Mouse (Mus musculus) lung, embryonic 15.5 days (tissue): Measurements from ENCODE around the gene Ahsa1. TPM values are rescaled to one million over a fixed set of nuclear protein-coding genes. Genes with fewer than 3 reads are reported as not detected.

Experiments
- ATAC-seq: fragments of 200-750 bp; cut with Nextera tagmentation; 2 replicates; pipeline ENCODE4 v1.8.0; 2017; ENCODE audit warnings: moderate number of reproducible peaks, borderline replicate concordance; ENCODE audit not compliant: low FRiP score, low TSS enrichment; ENCODE audit errors: extremely low read depth
- H3K27ac ChIP-seq: fragments of 300-500 bp; sonication (generic); 2 replicates; pipeline ENCODE4 v1.5.1; 2015; ENCODE audit warnings: moderate library complexity, mild to moderate bottlenecking, inconsistent platforms
- H3K27me3 ChIP-seq: fragments of 300-500 bp; sonication (generic); 2 replicates; pipeline ENCODE4 v1.6.1; 2015; ENCODE audit warnings: inconsistent platforms
- H3K36me3 ChIP-seq: fragments of 300-500 bp; sonication (generic); 2 replicates; pipeline ENCODE4 v1.6.1; 2015; ENCODE audit warnings: inconsistent platforms
- H3K4me1 ChIP-seq: fragments of 300-500 bp; sonication (generic); 2 replicates; pipeline ENCODE4 v1.6.1; 2015; ENCODE audit warnings: inconsistent platforms
- H3K4me2 ChIP-seq: fragments of 300-500 bp; sonication (generic); 2 replicates; pipeline ENCODE4 v1.6.1; 2015; ENCODE audit warnings: inconsistent platforms, mild to moderate bottlenecking, moderate library complexity
- H3K4me3 ChIP-seq: fragments of 300-500 bp; sonication (generic); 2 replicates; pipeline ENCODE4 v1.5.1; 2015; ENCODE audit warnings: mild to moderate bottlenecking, inconsistent platforms
- H3K9ac ChIP-seq: fragments of 300-500 bp; sonication (generic); 2 replicates; pipeline ENCODE4 v1.6.1; 2015; ENCODE audit warnings: inconsistent platforms
- H3K9me3 ChIP-seq: fragments of 300-500 bp; sonication (generic); 2 replicates; pipeline ENCODE4 v1.6.1; 2016; ENCODE audit warnings: inconsistent platforms
- WGBS: fragments of 180-500 bp; shearing (Covaris S2); methylation state at CpG from one replicate; pipeline ENCODE4 v1.1.7; 2015; 5-methylcytosine and 5-hydroxymethylcytosine counted together
- polyA plus RNA-seq: library from polyadenylated mRNA; unstranded; fragments of >200 nt; fragmentation: Nextera tagmentation; extraction: Ambion mirVana; gene quantifications from 2 replicates; pipeline ENCODE4 v1.2.1, GENCODE M21; 2015

Ahsa1 gene
- 219 and 232 TPM in 2 replicates for polyA plus RNA-seq

DNA sequence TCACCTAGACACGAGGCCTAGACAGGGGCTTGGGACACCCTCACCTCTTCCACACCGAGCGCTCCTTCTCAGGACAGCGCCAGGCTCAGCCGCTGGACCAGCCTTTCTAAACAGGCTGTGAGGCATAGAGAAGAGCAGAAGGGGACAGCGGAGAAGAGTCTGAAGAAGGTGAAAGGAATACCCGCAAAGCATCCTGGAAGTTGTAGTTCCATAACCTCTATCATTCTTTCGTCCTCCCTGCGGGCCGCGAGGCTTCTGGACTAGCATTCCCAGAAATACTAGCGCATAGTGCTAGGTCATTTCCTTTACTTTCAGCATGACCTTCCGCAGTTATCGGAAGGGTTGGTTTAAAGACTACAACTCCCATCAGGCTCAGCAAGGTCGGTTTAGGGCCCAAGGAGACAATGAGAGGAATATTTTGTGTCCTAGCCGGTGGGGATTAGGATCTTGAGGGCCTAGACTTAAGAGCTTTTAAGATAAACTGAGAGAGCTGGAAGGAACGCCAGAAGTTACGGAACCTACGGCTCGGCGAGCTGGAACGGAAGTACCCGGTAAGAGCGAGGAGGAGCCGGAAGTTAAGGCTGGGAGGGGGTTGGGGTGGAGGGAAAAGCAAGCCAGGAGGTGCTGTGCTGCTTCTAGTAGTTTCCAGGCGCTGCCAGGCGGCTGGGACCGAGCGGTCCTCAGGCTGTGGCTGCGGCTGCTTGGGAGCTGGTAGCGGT, at the start of gene Ahsa1, which contains the start of gene Vipas39:
Gene Ahsa1 (plus strand): TSS at position 372 of the 719 bp plus-strand sequence.
Gene Vipas39 (minus strand): TSS at position 149 of the 719 bp plus-strand sequence.
- H3K27ac ChIP-seq, result peak within 1 kb of the TSS; percentile 91
- H3K9me3 ChIP-seq, result no peaks in the 10 kb centered on the region
- H3K4me2 ChIP-seq, result peak within 1 kb of the TSS; percentile 75
- peak within 1 kb of the TSS; percentile 94 for H3K9ac ChIP-seq
- H3K4me1 ChIP-seq, result peaks cover 17% of the 10 kb centered on the region
- H3K4me3 ChIP-seq, result peak within 1 kb of the TSS; percentile 89
- H3K27me3 ChIP-seq, result no peaks in the 10 kb centered on the region
- ATAC-seq, result peak; percentile 97
- WGBS, result 0% methylated on average over 31 of the region's 31 CpGs
- H3K36me3 ChIP-seq, result peaks cover 45% of the 10 kb centered on the region

DNA sequence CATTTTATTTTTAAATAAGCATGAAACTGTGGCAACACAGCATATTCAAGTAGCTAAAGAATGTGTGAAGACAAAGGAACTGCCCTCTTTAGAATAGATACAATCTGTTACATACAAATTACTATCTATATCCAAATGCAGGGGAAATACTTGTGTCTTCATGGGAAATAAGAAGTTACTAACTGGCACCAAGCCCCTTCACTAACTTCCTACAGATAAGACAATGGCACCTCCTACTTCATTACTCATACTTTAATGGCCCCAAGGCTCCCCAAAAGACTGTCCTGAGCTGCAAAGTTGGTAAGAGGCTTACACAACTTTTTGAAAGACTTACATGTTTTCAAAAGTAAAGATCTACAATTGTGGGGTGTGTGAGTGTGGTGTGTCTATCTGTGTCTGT, 48.7 kb upstream of the Ahsa1 start:
- no peak overlapping the region for H3K4me2 ChIP-seq
- no peak for ATAC-seq
- H3K4me1 ChIP-seq, result no peaks in the 10 kb centered on the region
- H3K9me3 ChIP-seq, result no peaks in the 10 kb centered on the region
- H3K4me3 ChIP-seq, result no peak overlapping the region
- no peaks in the 10 kb centered on the region for H3K36me3 ChIP-seq
- H3K9ac ChIP-seq, result no peak overlapping the region
- no peak overlapping the region for H3K27ac ChIP-seq
- no peaks in the 10 kb centered on the region for H3K27me3 ChIP-seq

GRCm38 (mm10) chr12:87219362-87219761, 46.9 kb upstream of the Ahsa1 start:
- no peaks in the 10 kb centered on the region for H3K27me3 ChIP-seq
- H3K9me3 ChIP-seq, result no peaks in the 10 kb centered on the region
- 32% methylated on average over 7 of the region's 7 CpGs for WGBS
- H3K4me1 ChIP-seq, result no peaks in the 10 kb centered on the region
- H3K9ac ChIP-seq, result no peak overlapping the region
- no peak overlapping the region for H3K27ac ChIP-seq
- H3K36me3 ChIP-seq, result no peaks in the 10 kb centered on the region
- no peak for ATAC-seq
- H3K4me2 ChIP-seq, result no peak overlapping the region
- no peak overlapping the region for H3K4me3 ChIP-seq

DNA sequence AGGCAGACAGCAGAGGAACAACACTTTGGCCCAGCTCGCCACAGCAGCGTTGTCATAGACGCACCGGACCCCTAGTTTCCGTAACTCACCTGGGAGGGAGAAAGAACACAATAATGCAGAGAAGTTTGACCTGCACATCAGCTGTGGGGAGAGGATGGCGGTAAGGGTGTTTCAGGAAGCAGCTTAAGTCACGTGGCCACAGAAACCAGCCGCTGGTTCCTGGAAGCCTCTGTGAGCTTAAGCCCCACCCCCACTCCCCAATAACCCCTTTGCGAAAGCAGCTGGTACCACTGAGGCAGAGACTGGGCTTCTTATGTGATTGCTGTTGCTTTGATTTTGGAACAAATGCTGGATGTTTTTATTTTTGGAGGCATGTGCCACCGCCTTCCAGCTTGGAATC, 41.3 kb upstream of the Ahsa1 start:
- Histone ChIP-seq H3K4me1 (no peaks in the 10 kb centered on the region), H3K9ac (no peak overlapping the region), H3K27ac (no peak overlapping the region), H3K27me3 (no peaks in the 10 kb centered on the region), H3K4me3 (no peak overlapping the region), H3K4me2 (no peak overlapping the region), H3K9me3 (no peaks in the 10 kb centered on the region), H3K36me3 (no peaks in the 10 kb centered on the region)
- ATAC-seq, result no peak
- WGBS, result 68% methylated on average over 10 of the region's 10 CpGs

GRCm38 (mm10) chr12:87226801-87227200, 39.5 kb upstream of the Ahsa1 start:
- Histone ChIP-seq H3K36me3 (no peaks in the 10 kb centered on the region), H3K9me3 (no peaks in the 10 kb centered on the region), H3K4me2 (no peak overlapping the region), H3K4me1 (no peaks in the 10 kb centered on the region), H3K9ac (no peak overlapping the region), H3K27me3 (no peaks in the 10 kb centered on the region), H3K27ac (no peak overlapping the region), H3K4me3 (no peak overlapping the region)
- ATAC-seq, result no peak
- 74% methylated on average over 7 of the region's 7 CpGs for WGBS

GRCm38 (mm10) chr12:87229633-87230032, 36.6 kb upstream of the Ahsa1 start:
- Histone ChIP-seq H3K36me3 (no peaks in the 10 kb centered on the region), H3K9me3 (no peaks in the 10 kb centered on the region), H3K4me1 (no peaks in the 10 kb centered on the region), H3K27me3 (no peaks in the 10 kb centered on the region), H3K4me2 (no peak overlapping the region), H3K27ac (no peak overlapping the region), H3K4me3 (no peak overlapping the region), H3K9ac (no peak overlapping the region)
- ATAC-seq, result no peak
- WGBS, result 87% methylated on average over 2 of the region's 2 CpGs

DNA sequence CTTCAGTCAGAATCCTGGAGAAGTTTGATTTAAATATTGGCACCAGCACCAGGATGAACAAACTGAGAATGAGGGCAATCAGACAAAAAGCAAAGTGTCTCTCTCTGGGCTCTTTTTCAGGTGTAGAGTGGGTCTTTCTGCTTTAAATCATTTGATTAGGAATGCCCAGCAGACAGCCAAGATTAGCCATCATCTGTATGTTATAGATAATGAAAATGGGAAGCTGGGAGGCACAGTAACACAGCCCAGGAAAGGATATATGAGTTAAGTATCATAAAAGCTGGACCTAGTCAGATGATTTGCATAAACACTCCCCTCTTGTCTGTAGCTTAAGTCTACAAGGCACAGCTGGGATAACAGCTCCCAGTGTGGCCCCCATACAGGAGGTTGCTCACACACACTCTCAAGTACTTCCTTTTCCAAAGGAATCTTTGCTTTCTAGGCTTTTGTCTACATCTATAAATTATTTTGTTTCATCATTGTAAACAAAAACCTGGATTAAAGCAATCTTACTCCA, 35.8 kb upstream of the Ahsa1 start:
- H3K36me3 ChIP-seq, result no peaks in the 10 kb centered on the region
- H3K4me2 ChIP-seq, result no peak overlapping the region
- ATAC-seq, result no peak
- no peaks in the 10 kb centered on the region for H3K4me1 ChIP-seq
- no peak overlapping the region for H3K27ac ChIP-seq
- no peaks in the 10 kb centered on the region for H3K27me3 ChIP-seq
- no peak overlapping the region for H3K4me3 ChIP-seq
- no peak overlapping the region for H3K9ac ChIP-seq
- no peaks in the 10 kb centered on the region for H3K9me3 ChIP-seq

DNA sequence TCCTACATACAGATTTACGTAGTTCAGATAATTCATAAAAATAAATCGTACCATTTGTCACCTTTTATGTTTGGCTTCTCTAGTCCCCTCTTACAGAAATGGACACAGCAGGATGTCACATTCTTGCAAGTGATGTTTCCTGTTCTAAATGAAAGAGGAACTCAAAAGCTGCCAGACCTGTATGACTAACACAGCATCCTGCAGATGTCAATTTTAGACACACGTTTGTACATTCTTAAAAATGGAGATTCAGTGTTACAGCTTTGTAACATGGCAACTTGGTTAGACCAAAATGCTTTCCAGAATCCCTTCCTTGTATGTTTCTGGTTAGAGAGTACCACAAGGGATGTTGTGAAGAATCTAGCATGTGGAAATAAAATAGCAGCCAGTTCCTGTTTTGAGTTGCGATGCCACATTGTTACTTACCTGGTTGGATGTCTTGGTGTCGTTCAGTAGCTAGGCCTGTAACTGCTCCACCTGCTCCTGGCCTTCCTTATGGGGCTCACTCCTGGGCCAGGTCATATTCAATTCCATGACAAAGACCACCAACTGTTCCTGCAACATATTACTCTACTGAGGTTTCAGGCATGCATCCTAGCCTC, 29.3 kb upstream of the Ahsa1 start:
- H3K27me3 ChIP-seq, result no peaks in the 10 kb centered on the region
- WGBS, result 80% methylated on average over 5 of the region's 5 CpGs

GRCm38 (mm10) chr12:87238632-87239031, 27.6 kb upstream of the Ahsa1 start, which contains the start of gene Noxred1:
Gene Noxred1, minus strand, starts transcription at chr12:87238732.
- WGBS, result 88% methylated on average over 1 of the region's 1 CpGs
- Histone ChIP-seq H3K36me3 (peaks cover 39% of the 10 kb centered on the region), H3K27me3 (no peaks in the 10 kb centered on the region), H3K27ac (no peak within 1 kb of the TSS), H3K4me2 (no peak within 1 kb of the TSS), H3K4me3 (no peak within 1 kb of the TSS), H3K4me1 (no peaks in the 10 kb centered on the region), H3K9me3 (no peaks in the 10 kb centered on the region), H3K9ac (no peak within 1 kb of the TSS)
- no peak for ATAC-seq

More for the DNA sequence above, 29.3 kb upstream of the Ahsa1 start:
- Histone ChIP-seq H3K4me2 (no peak overlapping the region), H3K27ac (no peak overlapping the region), H3K9me3 (no peaks in the 10 kb centered on the region), H3K4me1 (no peaks in the 10 kb centered on the region), H3K4me3 (no peak overlapping the region), H3K36me3 (peaks cover 33% of the 10 kb centered on the region), H3K9ac (no peak overlapping the region)
- no peak for ATAC-seq

DNA sequence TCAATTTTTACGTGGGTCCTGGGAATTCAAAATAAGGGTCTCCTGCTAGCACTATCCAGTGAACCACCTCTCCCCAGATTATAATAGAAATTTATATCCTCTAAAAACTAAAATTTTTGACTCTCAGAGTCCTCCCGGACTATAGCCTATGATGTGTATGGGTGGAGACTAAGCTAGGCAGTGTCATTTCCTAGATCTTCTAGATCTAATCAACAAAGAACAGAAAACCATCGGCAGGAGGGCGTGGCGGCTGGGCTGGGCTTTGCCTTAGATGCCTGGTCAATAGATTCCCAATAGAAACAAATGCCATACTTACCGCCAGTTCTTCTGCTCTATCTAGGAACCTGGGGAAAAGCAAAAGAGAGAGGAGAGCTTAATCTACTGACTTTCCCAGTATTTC, 16.1 kb upstream of the Ahsa1 start:
- Histone ChIP-seq H3K9me3 (no peaks in the 10 kb centered on the region), H3K4me1 (no peaks in the 10 kb centered on the region), H3K27ac (no peak overlapping the region), H3K4me2 (no peak overlapping the region), H3K4me3 (no peak overlapping the region), H3K36me3 (peaks cover 74% of the 10 kb centered on the region), H3K27me3 (no peaks in the 10 kb centered on the region), H3K9ac (no peak overlapping the region)
- no peak for ATAC-seq
- 87% methylated on average over 6 of the region's 6 CpGs for WGBS

- no peak overlapping the region for H3K4me3 ChIP-seq
- no peaks in the 10 kb centered on the region for H3K4me1 ChIP-seq
- H3K36me3 ChIP-seq, result peaks cover 82% of the 10 kb centered on the region
- no peak for ATAC-seq
- H3K9me3 ChIP-seq, result no peaks in the 10 kb centered on the region
- H3K27me3 ChIP-seq, result no peaks in the 10 kb centered on the region
- no peak overlapping the region for H3K27ac ChIP-seq
- WGBS, result 95% methylated on average over 6 of the region's 6 CpGs
- H3K9ac ChIP-seq, result no peak overlapping the region
- H3K4me2 ChIP-seq, result no peak overlapping the region
Measured at GRCm38 (mm10) chr12:87253878-87254277, 12.4 kb upstream of the Ahsa1 start.

GRCm38 (mm10) chr12:87256629-87257028, 9.7 kb upstream of the Ahsa1 start:
- H3K27ac ChIP-seq, result no peak overlapping the region
- no peaks in the 10 kb centered on the region for H3K27me3 ChIP-seq
- no peaks in the 10 kb centered on the region for H3K4me1 ChIP-seq
- 93% methylated on average over 5 of the region's 5 CpGs for WGBS
- ATAC-seq, result no peak
- H3K9ac ChIP-seq, result no peak overlapping the region
- no peak overlapping the region for H3K4me2 ChIP-seq
- H3K36me3 ChIP-seq, result peaks cover 79% of the 10 kb centered on the region
- H3K9me3 ChIP-seq, result no peaks in the 10 kb centered on the region
- no peak overlapping the region for H3K4me3 ChIP-seq
